Mouse (Mus musculus) heart, embryonic 12.5 days (tissue): ENCODE results near the gene BC029722. TPM values are rescaled to one million over a fixed set of nuclear protein-coding genes. Genes with fewer than 3 reads are reported as not detected.

Experiments
- ATAC-seq: fragments of 200-750 bp; cut with Nextera tagmentation; 2 replicates; pipeline ENCODE4 v1.8.0; 2017; ENCODE audit warnings: moderate TSS enrichment, moderate library complexity; ENCODE audit not compliant: insufficient number of reproducible peaks, low FRiP score
- H3K27ac ChIP-seq: fragments of 300-500 bp; sonication (generic); 2 replicates; pipeline ENCODE4 v1.5.1; 2016; ENCODE audit warnings: mild to moderate bottlenecking, moderate library complexity; ENCODE audit not compliant: poor library complexity, severe bottlenecking
- H3K27me3 ChIP-seq: fragments of 300-500 bp; sonication (generic); replicated peaks from 2 replicates; pipeline ENCODE4 v1.6.1; 2016; ENCODE audit warnings: mild to moderate bottlenecking, moderate library complexity
- H3K36me3 ChIP-seq: fragments of 300-500 bp; sonication (generic); 2 replicates; pipeline ENCODE4 v1.6.1; 2016; ENCODE audit warnings: mild to moderate bottlenecking, moderate library complexity
- H3K4me1 ChIP-seq: fragments of 300-500 bp; sonication (generic); replicated peaks from 2 replicates; pipeline ENCODE4 v1.6.1; 2016; ENCODE audit warnings: mild to moderate bottlenecking
- H3K4me2 ChIP-seq: fragments of 300-500 bp; sonication (generic); 2 replicates; pipeline ENCODE4 v1.6.1; 2016; ENCODE audit warnings: mild to moderate bottlenecking, moderate library complexity
- H3K4me3 ChIP-seq: fragments of 300-500 bp; sonication (generic); 2 replicates; pipeline ENCODE4 v1.5.1; 2016; ENCODE audit warnings: mild to moderate bottlenecking
- H3K9ac ChIP-seq: fragments of 300-500 bp; sonication (generic); 2 replicates; pipeline ENCODE4 v1.6.1; 2016; ENCODE audit warnings: mild to moderate bottlenecking, moderate library complexity
- H3K9me3 ChIP-seq: fragments of 300-500 bp; sonication (generic); replicated peaks from 2 replicates; pipeline ENCODE4 v1.6.1; 2016; ENCODE audit warnings: mild to moderate bottlenecking, moderate library complexity
- WGBS: fragments of 180-500 bp; shearing (Covaris S2); methylation state at CpG from one replicate; pipeline ENCODE4 v1.1.7; 2016; 5-methylcytosine and 5-hydroxymethylcytosine counted together
- polyA plus RNA-seq: library from polyadenylated mRNA; unstranded; fragments of >200 nt; fragmentation: Nextera tagmentation; extraction: Ambion mirVana; gene quantifications from 2 replicates; pipeline ENCODE4 v1.2.1, GENCODE M21; 2016

The BC029722 gene
- polyA plus RNA-seq, 1 experiment from 2014 or later: 8.9 TPM

DNA sequence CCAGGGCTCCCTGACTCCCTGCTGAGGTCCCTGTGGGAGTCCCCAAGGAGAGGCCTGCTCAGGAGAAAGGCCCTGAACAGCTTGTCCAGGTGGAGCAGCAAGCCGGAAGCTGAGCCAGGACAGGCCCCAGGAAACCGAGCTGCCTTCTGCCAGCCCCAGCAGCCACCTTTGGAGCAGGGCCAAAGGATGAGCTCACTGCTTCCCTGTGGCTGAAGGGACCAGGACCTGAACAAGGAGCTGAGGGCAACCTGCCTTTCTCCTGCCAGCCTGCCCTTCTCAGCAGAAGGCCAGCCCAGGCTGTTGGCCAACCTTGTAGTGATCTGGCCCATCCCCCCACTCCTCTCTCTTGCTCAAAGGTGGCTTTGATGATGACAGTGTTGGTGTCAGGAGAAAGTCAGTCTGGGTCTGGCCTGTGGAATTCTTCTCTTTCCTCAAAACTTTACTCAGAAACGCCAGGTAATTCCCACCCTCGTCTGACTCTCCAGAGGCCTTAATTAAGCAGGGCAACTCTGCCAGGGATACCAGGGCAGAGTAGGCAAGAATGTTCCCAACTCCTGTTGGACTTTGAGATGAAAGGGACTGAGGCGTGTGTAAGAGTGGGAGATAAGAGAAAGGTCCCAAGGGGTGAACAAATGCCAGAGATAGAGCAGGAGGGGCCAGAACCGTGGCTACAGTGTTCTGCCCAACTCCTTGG lies 13.8 kb downstream of the BC029722 start:
- ATAC-seq: no peak
- H3K36me3 ChIP-seq: no peaks in the 10 kb centered on the region
- 37% methylated on average over 6 of the region's 6 CpGs for WGBS
- H3K4me1 ChIP-seq: peaks cover 8% of the 10 kb centered on the region
- no peak overlapping the region for H3K4me2 ChIP-seq
- H3K4me3 ChIP-seq: no peak overlapping the region
- H3K9me3 ChIP-seq: no peaks in the 10 kb centered on the region
- H3K9ac ChIP-seq: no peak overlapping the region
- no peak overlapping the region for H3K27ac ChIP-seq
- H3K27me3 ChIP-seq: peaks cover 13% of the 10 kb centered on the region; the same call in 1 of the 2 replicates

DNA sequence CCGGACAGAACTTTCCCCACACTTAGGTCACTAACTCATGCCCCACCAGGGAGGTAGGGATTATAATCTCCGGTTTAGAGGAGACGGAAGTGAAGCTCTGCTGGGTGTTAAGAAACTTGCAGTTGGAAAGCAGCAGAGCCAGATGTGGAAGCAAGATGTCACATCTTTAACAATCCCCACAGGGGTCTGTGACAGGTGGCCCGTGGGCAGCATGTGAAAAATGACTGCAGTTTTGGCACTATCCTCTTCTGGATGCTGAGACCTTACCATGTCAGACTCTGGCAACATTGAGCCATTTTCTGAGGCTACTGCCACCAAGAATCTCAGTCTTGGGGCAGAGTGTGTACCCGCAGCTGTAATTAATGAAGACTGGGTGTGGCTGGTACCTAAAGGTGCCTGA lies 15.2 kb downstream of the BC029722 start:
- ATAC-seq: no peak
- Histone ChIP-seq H3K4me1 (peaks cover 8% of the 10 kb centered on the region), H3K36me3 (no peaks in the 10 kb centered on the region), H3K9ac (no peak overlapping the region), H3K4me3 (no peak overlapping the region), H3K27ac (no peak overlapping the region), H3K27me3 (peaks cover 21% of the 10 kb centered on the region), H3K9me3 (no peaks in the 10 kb centered on the region), H3K4me2 (no peak overlapping the region)
- 64% methylated on average over 5 of the region's 5 CpGs for WGBS

DNA sequence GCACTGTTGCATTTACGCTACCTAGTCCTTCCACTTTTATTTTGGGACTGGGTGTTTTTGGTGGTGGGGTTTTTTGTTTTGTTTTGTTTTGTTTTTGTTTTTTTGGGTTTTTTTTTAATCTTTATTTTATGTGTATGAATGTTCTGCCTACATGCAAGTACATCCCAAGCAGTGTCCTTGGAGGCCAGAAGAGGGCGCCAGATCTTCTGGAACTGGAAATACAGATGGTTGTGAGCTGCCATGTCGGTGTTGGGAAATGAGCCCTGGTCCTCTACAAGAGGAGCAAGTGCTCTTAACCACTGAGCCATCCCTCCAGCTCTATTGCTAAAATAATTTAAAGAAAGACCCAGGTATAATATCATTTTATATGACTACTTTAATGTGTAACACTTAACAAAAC lies 16.5 kb downstream of the BC029722 start:
- ATAC-seq: no peak
- Histone ChIP-seq H3K36me3 (no peaks in the 10 kb centered on the region), H3K4me3 (no peak overlapping the region), H3K9ac (no peak overlapping the region), H3K27me3 (peaks cover 24% of the 10 kb centered on the region), H3K4me2 (no peak overlapping the region), H3K27ac (no peak overlapping the region), H3K9me3 (no peaks in the 10 kb centered on the region), H3K4me1 (peaks cover 8% of the 10 kb centered on the region)
- WGBS: 54% methylated on average over 3 of the region's 3 CpGs

DNA sequence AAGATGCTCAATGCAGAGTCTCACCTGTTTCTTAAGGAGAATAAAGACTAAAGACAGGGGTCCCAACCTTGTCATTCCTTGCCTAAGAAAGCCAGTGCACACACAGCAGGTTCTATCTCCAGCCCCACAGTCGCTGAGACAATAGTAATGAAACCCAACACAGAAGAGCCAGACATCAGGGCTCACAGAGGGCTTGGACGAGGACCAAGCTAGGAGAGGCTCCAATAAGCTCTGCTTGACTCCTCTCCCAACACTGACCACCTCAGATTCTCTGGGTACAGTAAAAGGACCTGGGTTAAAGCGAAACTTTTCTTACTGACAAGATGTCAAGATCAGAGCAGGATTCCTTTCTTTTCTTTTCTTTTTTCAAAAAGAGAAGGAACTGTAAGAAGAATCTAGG lies 20.6 kb downstream of the BC029722 start:
- H3K9ac ChIP-seq: no peak overlapping the region
- no peak overlapping the region for H3K4me3 ChIP-seq
- H3K9me3 ChIP-seq: no peaks in the 10 kb centered on the region
- ATAC-seq: no peak
- no peak overlapping the region for H3K27ac ChIP-seq
- H3K4me1 ChIP-seq: no peaks in the 10 kb centered on the region
- WGBS: 47% methylated on average over 3 of the region's 3 CpGs
- no peak overlapping the region for H3K4me2 ChIP-seq
- peaks cover 14% of the 10 kb centered on the region; the same call in 1 of the 2 replicates for H3K27me3 ChIP-seq
- no peaks in the 10 kb centered on the region for H3K36me3 ChIP-seq

DNA sequence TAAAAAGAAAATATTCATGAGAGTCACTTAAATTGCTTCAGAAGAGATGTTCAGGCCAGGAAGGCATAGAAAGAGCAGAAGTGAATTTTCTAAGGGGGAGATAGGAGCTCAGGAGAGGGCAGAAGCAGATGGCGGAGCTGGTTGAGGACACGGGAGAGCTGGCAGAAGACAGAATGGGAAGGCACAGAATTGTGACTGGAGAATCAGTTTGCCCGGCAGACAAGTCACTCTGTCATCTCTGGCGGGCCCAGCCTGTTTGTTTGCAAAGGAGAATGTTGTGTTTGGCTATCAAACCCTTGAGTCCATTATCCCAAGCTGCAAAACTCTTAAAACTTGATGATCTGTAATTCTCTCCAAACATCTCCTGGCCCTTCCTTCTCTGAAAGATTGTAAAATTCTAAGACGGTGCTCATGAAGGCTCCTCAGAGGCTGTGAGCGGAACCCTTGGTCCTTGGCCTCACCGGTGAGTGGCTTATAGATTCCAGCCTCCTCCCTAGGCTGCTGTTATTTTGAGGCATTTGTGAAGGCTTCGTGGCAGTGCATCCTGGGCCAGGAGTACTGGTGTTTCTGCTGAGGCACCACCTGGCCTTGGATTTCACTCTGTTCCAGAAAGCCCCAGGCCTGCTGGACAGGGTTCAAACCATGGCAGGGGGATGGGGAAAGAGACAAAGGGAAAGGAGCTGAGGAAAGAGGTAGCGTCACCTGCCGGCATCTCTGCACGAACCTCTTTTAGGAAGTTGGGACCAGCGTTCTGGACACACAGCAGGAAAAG lies 24.4 kb downstream of the BC029722 start:
- Histone ChIP-seq H3K9ac (no peak overlapping the region), H3K27ac (no peak overlapping the region), H3K36me3 (no peaks in the 10 kb centered on the region), H3K27me3 (peaks cover 7% of the 10 kb centered on the region; the same call in 1 of the 2 replicates), H3K9me3 (no peaks in the 10 kb centered on the region), H3K4me1 (no peaks in the 10 kb centered on the region), H3K4me2 (no peak overlapping the region), H3K4me3 (no peak overlapping the region)
- 81% methylated on average over 12 of the region's 12 CpGs for WGBS
- ATAC-seq: no peak

DNA sequence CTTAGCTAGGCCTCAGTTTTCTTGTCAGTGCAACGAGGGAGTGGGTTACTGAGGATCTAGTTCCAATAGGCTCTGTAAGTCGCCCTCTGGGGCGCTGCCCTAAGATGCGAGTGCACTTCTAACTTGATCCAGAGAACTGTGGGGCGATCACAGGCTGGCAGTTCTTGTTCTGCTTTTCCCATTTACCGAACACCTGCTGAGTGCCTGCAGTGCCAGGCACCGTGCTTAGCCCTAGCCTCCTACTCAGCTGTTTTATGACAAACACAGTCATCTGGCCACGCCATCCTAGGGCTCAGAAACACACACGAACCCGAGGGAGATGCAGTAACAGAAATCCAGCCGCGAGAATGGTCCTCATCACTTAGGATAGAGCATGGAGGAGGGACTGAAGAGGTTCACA lies 26.3 kb downstream of the BC029722 start:
- H3K9ac ChIP-seq: no peak overlapping the region
- H3K27ac ChIP-seq: no peak overlapping the region
- H3K4me3 ChIP-seq: no peak overlapping the region
- H3K4me1 ChIP-seq: no peaks in the 10 kb centered on the region
- ATAC-seq: no peak
- H3K9me3 ChIP-seq: no peaks in the 10 kb centered on the region
- H3K36me3 ChIP-seq: no peaks in the 10 kb centered on the region
- peaks cover 8% of the 10 kb centered on the region; the same call in 1 of the 2 replicates for H3K27me3 ChIP-seq
- peak overlapping the region; percentile 14; the same call in 1 of the 2 replicates for H3K4me2 ChIP-seq
- 36% methylated on average over 12 of the region's 12 CpGs for WGBS

DNA sequence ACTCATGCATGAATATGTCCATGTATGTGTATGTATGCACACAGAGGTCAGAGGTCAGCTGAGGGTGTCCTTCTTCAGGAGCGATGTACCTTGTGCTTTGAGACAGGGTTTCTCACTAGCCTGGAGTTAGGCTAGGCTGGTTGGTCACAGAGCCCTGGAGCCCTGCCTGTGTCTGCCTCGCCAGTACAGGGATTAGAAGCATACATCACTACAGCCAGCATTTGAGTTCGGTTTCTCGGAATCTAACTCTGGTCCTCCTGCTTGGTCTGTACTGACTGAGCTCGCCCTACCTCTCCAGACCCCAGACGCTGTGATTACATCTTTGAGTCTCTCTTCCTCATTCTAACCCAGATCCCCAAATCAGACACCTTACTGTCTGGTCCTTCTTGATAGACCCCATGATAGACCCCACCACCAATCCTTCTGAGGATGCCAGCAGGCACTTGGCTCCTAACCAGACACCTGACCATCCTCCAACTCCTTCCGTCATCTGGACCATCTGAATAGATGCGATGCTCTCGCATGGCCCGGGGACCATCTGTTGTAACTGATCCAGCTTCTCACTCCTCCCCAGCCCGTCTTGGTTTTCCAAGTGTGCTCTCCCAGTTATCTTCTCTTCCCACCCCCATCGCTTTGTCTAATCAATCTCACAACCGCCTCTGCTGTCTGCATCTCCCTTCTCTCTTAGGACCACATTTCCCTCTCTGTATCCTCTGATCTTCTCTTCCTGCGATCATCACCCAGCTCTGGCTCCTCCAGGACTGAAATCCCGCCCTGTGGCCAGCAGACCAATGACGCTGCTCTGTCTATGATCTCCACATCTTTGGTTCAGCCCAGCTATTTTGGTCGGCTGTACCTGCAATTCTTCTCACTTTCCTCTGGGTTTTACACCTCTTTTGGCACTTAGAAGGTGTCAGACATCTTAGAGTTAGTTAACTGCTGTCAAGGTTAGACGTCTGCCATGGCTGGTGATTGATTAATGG lies 31.0 kb downstream of the BC029722 start:
- 60% methylated on average over 18 of the region's 18 CpGs for WGBS
- H3K27me3 ChIP-seq: peaks cover 12% of the 10 kb centered on the region; the same call in 1 of the 2 replicates
- no peak overlapping the region for H3K27ac ChIP-seq
- no peaks in the 10 kb centered on the region for H3K36me3 ChIP-seq
- no peak overlapping the region for H3K9ac ChIP-seq
- H3K4me2 ChIP-seq: no peak overlapping the region
- no peaks in the 10 kb centered on the region for H3K9me3 ChIP-seq
- H3K4me3 ChIP-seq: no peak overlapping the region
- no peak for ATAC-seq
- H3K4me1 ChIP-seq: no peaks in the 10 kb centered on the region

DNA sequence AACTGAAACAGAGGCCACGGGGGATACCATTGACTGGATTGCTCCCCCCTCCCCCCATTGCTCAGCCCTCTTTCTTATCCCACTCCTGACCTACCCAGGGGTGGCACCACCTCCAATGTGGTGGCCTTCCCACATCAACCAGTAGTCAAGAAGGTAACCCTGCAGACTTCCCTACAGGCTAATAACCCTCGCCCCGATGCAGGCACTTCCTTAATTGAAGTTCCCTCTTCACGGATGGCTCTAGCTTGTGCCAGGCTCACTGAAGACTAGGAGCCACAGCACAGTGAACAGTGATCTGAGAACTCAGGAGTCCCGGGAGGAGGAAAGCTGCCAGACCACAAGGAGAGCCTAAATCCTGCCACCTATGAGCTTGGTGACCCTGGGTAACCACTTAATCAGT lies 32.3 kb downstream of the BC029722 start:
- 62% methylated on average over 5 of the region's 5 CpGs for WGBS
- H3K9me3 ChIP-seq: no peaks in the 10 kb centered on the region
- no peak overlapping the region for H3K9ac ChIP-seq
- no peaks in the 10 kb centered on the region for H3K4me1 ChIP-seq
- ATAC-seq: no peak
- no peaks in the 10 kb centered on the region for H3K36me3 ChIP-seq
- no peak overlapping the region for H3K4me2 ChIP-seq
- no peak overlapping the region for H3K4me3 ChIP-seq
- peaks cover 12% of the 10 kb centered on the region; the same call in 1 of the 2 replicates for H3K27me3 ChIP-seq
- no peak overlapping the region for H3K27ac ChIP-seq

DNA sequence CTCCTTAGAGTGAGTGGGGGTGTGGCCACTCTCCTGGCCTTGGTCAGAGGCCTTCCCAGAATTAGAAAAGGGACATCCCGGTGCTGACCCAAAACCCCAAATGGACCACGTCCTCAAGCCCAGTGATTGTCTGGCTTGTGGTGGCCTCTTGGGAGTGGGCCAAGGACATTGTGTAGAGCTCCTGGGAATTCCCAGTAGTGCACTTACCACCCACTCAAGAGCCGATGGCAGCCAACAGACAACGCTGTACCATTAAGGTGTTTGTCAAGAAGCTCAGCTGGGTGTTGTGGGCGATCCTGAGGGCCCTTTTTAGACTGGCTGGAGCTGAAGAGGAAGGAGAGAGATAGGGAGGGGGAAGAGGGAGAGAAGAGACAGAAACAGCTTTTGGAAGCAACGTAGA lies 34.7 kb downstream of the BC029722 start:
- no peaks in the 10 kb centered on the region for H3K36me3 ChIP-seq
- no peak overlapping the region for H3K27ac ChIP-seq
- no peaks in the 10 kb centered on the region for H3K9me3 ChIP-seq
- no peak overlapping the region for H3K4me2 ChIP-seq
- peaks cover 19% of the 10 kb centered on the region; the same call in 1 of the 2 replicates for H3K27me3 ChIP-seq
- no peak overlapping the region for H3K4me3 ChIP-seq
- WGBS: 67% methylated on average over 6 of the region's 6 CpGs
- no peak overlapping the region for H3K9ac ChIP-seq
- H3K4me1 ChIP-seq: no peaks in the 10 kb centered on the region
- ATAC-seq: no peak

DNA sequence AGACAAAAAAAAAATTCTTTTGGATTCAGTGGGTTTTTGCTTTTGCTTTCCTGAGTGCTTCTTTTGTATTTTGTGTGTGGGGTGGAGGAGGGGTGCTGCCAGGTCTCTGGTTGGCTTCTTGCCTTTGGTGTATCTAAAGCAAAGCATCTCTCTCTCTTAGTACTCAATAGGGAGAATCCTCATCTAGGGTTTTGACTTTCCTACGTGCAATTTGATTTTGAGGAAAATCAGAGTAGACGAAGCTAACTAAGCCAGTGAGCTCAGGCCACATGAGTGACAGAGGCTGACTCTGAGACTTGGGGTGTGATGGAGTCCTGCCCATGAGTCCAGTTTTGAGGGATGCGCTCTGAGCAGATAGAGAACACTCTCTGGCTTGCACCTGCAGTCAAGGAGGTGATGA lies 39.7 kb downstream of the BC029722 start:
- no peak overlapping the region for H3K27ac ChIP-seq
- H3K4me2 ChIP-seq: no peak overlapping the region
- no peaks in the 10 kb centered on the region for H3K9me3 ChIP-seq
- H3K9ac ChIP-seq: no peak overlapping the region
- peaks cover 7% of the 10 kb centered on the region for H3K4me1 ChIP-seq
- H3K27me3 ChIP-seq: peaks cover 53% of the 10 kb centered on the region
- H3K36me3 ChIP-seq: no peaks in the 10 kb centered on the region
- no peak for ATAC-seq
- WGBS: 80% methylated on average over 3 of the region's 3 CpGs
- H3K4me3 ChIP-seq: no peak overlapping the region

DNA sequence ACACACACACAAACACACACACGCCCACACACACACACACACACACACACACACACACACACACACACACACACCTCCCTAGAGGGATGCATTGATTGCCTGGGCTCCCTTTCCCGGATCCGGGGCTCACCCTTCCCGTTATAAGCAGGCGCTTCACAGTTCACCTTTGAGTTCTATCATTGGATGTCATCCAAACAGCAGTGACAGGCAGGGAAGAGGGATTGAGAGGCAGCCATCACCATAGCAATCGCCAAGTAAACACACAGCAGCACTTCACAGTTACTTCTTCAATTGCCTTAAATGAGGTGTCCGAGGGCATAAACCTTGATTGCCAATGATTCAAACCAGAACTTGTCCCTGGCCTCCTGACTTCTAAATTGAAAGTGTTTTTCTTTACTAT lies 40.2 kb downstream of the BC029722 start:
- H3K27ac ChIP-seq: no peak overlapping the region
- peaks cover 57% of the 10 kb centered on the region for H3K27me3 ChIP-seq
- no peaks in the 10 kb centered on the region for H3K36me3 ChIP-seq
- H3K4me2 ChIP-seq: no peak overlapping the region
- no peaks in the 10 kb centered on the region for H3K9me3 ChIP-seq
- H3K4me1 ChIP-seq: peaks cover 7% of the 10 kb centered on the region
- no peak overlapping the region for H3K4me3 ChIP-seq
- H3K9ac ChIP-seq: no peak overlapping the region
- 51% methylated on average over 7 of the region's 7 CpGs for WGBS
- no peak for ATAC-seq
